Comparison of ENCODE assay signal across 26 mouse cellular contexts in genomic region chr2:141292847-141293246, GRCm38 (mm10).
A peak's percentile ranks its signal among the peaks of the same experiment; 100 is the strongest.
DNase-seq lines count a peak whose midpoint lies in the region; ATAC-seq lines count a peak whose summit lies in the region.
"Had no signal": no experiment of that assay in that cellular context is flagged by ENCODE, and none has a peak within 500 bp of the region (broad histone marks: within the 10 kb centered on the region; RNA-seq: fewer than 3 reads in every experiment).

No protein-coding gene starts in this region.

- H3K4me3 ChIP-seq in embryonic facial prominence, embryonic 14.5 days (ENCODE audit: low read depth, low read length), result no peak overlapping the region
- no peak overlapping the region for H3K4me3 ChIP-seq in limb, embryonic 12.5 days (replicated peaks)
- H3K4me3 ChIP-seq: forebrain, embryonic 15.5 days; heart, embryonic 13.5 days; hindbrain, embryonic 12.5 days; limb, embryonic 15.5 days; midbrain, embryonic 15.5 days; neural tube, embryonic 12.5 days; stomach, embryonic 15.5 days had no signal

- no peak overlapping the region for H3K9ac ChIP-seq in embryonic facial prominence, embryonic 14.5 days (ENCODE audit: low read depth, low read length)
- no peak overlapping the region for H3K9ac ChIP-seq in limb, embryonic 12.5 days (replicated peaks)
- H3K9ac ChIP-seq: forebrain, embryonic 15.5 days; heart, embryonic 13.5 days; hindbrain, embryonic 12.5 days; limb, embryonic 15.5 days; liver, embryonic 14.5 days; lung, embryonic 14.5 days; midbrain, embryonic 15.5 days; neural tube, embryonic 12.5 days; stomach, embryonic 15.5 days had no signal

- peak; percentile 57 for DNase-seq in embryo, embryonic 10 days (ENCODE audit: low spot score)
- no peak for DNase-seq in embryo, embryonic 9.5 days (ENCODE audit: extremely low spot score)
- peak; percentile 93 for DNase-seq in embryonic facial prominence, embryonic 14.5 days (ENCODE audit: low spot score)
- DNase-seq in lung, postnatal 25 days (ENCODE audit: low spot score), result no peak
- DNase-seq in adrenal gland, postnatal 4 days (ENCODE audit: low spot score in 2 of 2), result no peak
- DNase-seq in gastrocnemius, postnatal 36 days, result no peak
- DNase-seq: adrenal gland, postnatal 36 days; cerebellum, adult 11 months; cerebellum, adult 9-11 months; gastrocnemius, postnatal 14 days; heart, adult 18-20 months; kidney, adult 8-10 months; kidney, postnatal 14 days; lung, embryonic 14.5 days; lung, postnatal 4 days; thymus, postnatal 25 days had no signal

- no peaks in the 10 kb centered on the region for H3K36me3 ChIP-seq in embryonic facial prominence, embryonic 14.5 days (ENCODE audit: control insufficient read depth, insufficient read depth, low read length)
- H3K36me3 ChIP-seq in limb, embryonic 12.5 days, result no peaks in the 10 kb centered on the region
- H3K36me3 ChIP-seq: forebrain, embryonic 15.5 days; heart, embryonic 13.5 days; hindbrain, embryonic 12.5 days; limb, embryonic 15.5 days; midbrain, embryonic 15.5 days; neural tube, embryonic 12.5 days; stomach, embryonic 15.5 days had no signal

- peak; percentile 65 for ATAC-seq in embryonic facial prominence, embryonic 14.5 days (ENCODE audit: low read depth)
- ATAC-seq in limb, embryonic 12.5 days (ENCODE audit: insufficient number of reproducible peaks, insufficient read depth, low FRiP score, low TSS enrichment, low read depth), result peak; percentile 59; the same call in 1 of the 2 replicates
- ATAC-seq: forebrain, embryonic 15.5 days; inflammation-experienced regulatory T-cells, adult 6 months; midbrain, embryonic 15.5 days had no signal

- H3K4me2 ChIP-seq in embryonic facial prominence, embryonic 14.5 days (ENCODE audit: low read depth, low read length), result no peak overlapping the region
- H3K4me2 ChIP-seq in limb, embryonic 12.5 days, result 0 out of 2 replicates have a peak overlapping the region, but pooled peaks have one; percentile 10
- H3K4me2 ChIP-seq: forebrain, embryonic 15.5 days; heart, embryonic 13.5 days; hindbrain, embryonic 12.5 days; limb, embryonic 15.5 days; lung, embryonic 14.5 days; midbrain, embryonic 15.5 days; neural tube, embryonic 12.5 days; stomach, embryonic 15.5 days had no signal

- intact Hi-C loops in gastrocnemius, postnatal 36 days (cut with DNase I), result no loop called here

- H3K27me3 ChIP-seq in embryonic facial prominence, embryonic 14.5 days (replicated peaks; ENCODE audit: control insufficient read depth, insufficient read depth, low read length), result no peaks in the 10 kb centered on the region
- no peaks in the 10 kb centered on the region for H3K27me3 ChIP-seq in limb, embryonic 12.5 days
- H3K27me3 ChIP-seq: forebrain, embryonic 15.5 days; heart, embryonic 13.5 days; hindbrain, embryonic 12.5 days; limb, embryonic 15.5 days; midbrain, embryonic 15.5 days; neural tube, embryonic 12.5 days; stomach, embryonic 15.5 days had no signal

- no peaks in the 10 kb centered on the region for H3K9me3 ChIP-seq in embryonic facial prominence, embryonic 14.5 days (ENCODE audit: control insufficient read depth, low read length)
- no peaks in the 10 kb centered on the region for H3K9me3 ChIP-seq in limb, embryonic 12.5 days
- H3K9me3 ChIP-seq: forebrain, embryonic 15.5 days; heart, embryonic 13.5 days; hindbrain, embryonic 12.5 days; limb, embryonic 15.5 days; midbrain, embryonic 15.5 days; neural tube, embryonic 12.5 days; stomach, embryonic 15.5 days had no signal

- WGBS in embryonic facial prominence, embryonic 14.5 days, result 11% methylated on average over 3 of the region's 3 CpGs
- 5% methylated on average over 3 of the region's 3 CpGs for WGBS in limb, embryonic 12.5 days

- H3K4me1 ChIP-seq in embryonic facial prominence, embryonic 14.5 days (ENCODE audit: control insufficient read depth, insufficient read depth, low read length), result peaks cover 27% of the 10 kb centered on the region
- peaks cover 20% of the 10 kb centered on the region for H3K4me1 ChIP-seq in limb, embryonic 12.5 days (replicated peaks)
- H3K4me1 ChIP-seq: forebrain, embryonic 15.5 days; hindbrain, embryonic 12.5 days; midbrain, embryonic 15.5 days; neural tube, embryonic 12.5 days had no signal

- H3K27ac ChIP-seq in embryonic facial prominence, embryonic 14.5 days (replicated peaks; ENCODE audit: low read depth, low read length), result no peak overlapping the region
- H3K27ac ChIP-seq in limb, embryonic 12.5 days, result peak overlapping the region; percentile 69
- H3K27ac ChIP-seq: forebrain, embryonic 15.5 days; heart, embryonic 13.5 days; hindbrain, embryonic 12.5 days; limb, embryonic 15.5 days; liver, embryonic 14.5 days; midbrain, embryonic 15.5 days; neural tube, embryonic 12.5 days; stomach, embryonic 15.5 days had no signal

Comparison
In these comparisons a context has a peak if more than half of its experiments do, and no peak if none do; other contexts are left out.
1. DNase-seq: peak in embryo, embryonic 10 days (single experiment) and embryonic facial prominence, embryonic 14.5 days (single experiment); none in embryo, embryonic 9.5 days (single experiment), lung, postnatal 25 days (single experiment), adrenal gland, postnatal 4 days (0 of 2) and gastrocnemius, postnatal 36 days (0 of 2).